Mouse (Mus musculus): ENCODE results near the gene Fmnl3.

DNA sequence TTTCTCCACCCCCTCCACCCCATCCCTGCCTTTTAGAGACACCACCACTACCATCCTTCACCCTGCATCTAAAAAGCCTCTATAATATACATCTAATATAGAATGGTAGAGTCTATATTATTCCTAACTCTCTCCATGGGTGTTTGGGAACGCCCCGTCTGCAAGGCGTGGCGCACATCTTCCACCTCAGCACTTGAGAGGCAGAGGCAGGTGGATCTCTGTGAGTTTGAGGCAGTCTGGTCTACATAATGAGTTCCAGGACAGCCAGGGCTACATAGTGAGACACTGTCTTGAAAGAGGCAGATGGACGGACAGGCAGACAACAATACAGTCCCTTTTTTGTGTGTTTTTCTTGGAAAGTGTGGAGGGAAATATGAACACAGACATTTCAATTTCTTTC, 4.8 kb upstream of the Fmnl3 start:
- no peak for TF ChIP-seq CTCF (IDR thresholded peaks at IDR 0.05; ENCODE audit: control insufficient read depth, insufficient read depth, insufficient replicate concordance, low read depth, low read length)
- TF ChIP-seq POLR2A (IDR thresholded peaks at IDR 0.05; ENCODE audit: control insufficient read depth, low read depth, low read length) = no peak

Data from testis, adult 2 months (tissue).